Mouse (Mus musculus): ENCODE data around the gene Rfx4.

DNA sequence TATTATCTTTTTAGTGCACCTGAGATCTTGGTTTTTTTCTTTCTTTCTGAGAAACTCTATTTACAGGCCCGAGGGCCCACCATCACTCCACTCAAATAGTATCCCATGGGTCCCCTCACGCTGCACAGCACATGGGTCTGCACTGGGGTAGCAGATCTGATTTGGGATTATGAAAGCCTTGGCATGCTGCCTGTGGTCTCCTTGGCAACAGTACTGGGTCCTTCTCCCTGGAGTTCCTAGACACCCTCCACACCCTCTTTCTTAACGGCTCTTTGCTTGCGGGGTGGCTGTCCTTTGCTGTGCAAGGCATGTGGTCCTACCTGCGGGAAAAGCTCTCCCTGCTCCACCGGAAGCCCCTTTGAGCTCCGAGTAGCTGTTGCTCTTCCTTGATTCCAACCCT is 147.4 kb downstream of the Rfx4 start:
- TF ChIP-seq CTCF (IDR thresholded peaks at IDR 0.05) (no peak), EP300 (IDR thresholded peaks at IDR 0.05) (no peak)
